Mouse (Mus musculus) heart, adult 18-20 months (tissue): ENCODE data around the gene Plxnb3. TPM values are rescaled to one million over a fixed set of nuclear protein-coding genes. Genes with fewer than 3 reads are reported as not detected.
A peak's percentile ranks its signal among the peaks of the same experiment; 100 is the strongest.

Experiments
- DNase-seq, 2 experiments: peaks; one replicate each; pipeline ENCODE4 v3.0.0; 2021 to 2022; ENCODE audit warnings: mixed read lengths in 1 of 2
- total RNA-seq, 2 experiments: library from RNA; stranded (reverse); gene quantifications; 2 replicates each; pipeline ENCODE4 v1.2.3; 2021

Gene Plxnb3
- total RNA-seq, 2 experiments from 2014 or later = 1.7 to 2.0 TPM

GRCm38 (mm10) chrX:73785666-73786065, 28.8 kb downstream of the Plxnb3 start:
- peak in 1 of 2 experiments; percentile 35 for DNase-seq

GRCm38 (mm10) chrX:73786364-73787224, 29.7 kb downstream of the Plxnb3 start, which contains the start of the genes Idh3g and Ssr4:
Idh3g (minus strand) TSS chrX:73786897.
Ssr4 (plus strand) TSS chrX:73787028.
- peak; percentile 96 to 97 for DNase-seq

- no peak for DNase-seq
Observed at GRCm38 (mm10) chrX:73787225-73787558, 30.3 kb downstream of the Plxnb3 start.

GRCm38 (mm10) chrX:73788501-73788900, 31.6 kb downstream of the Plxnb3 start:
- no peak for DNase-seq

- no peak for DNase-seq
Observed at GRCm38 (mm10) chrX:73793039-73793438, 36.1 kb downstream of the Plxnb3 start.

- no peak for DNase-seq
Observed at GRCm38 (mm10) chrX:73793505-73793904, 36.6 kb downstream of the Plxnb3 start.

- no peak for DNase-seq
Observed at GRCm38 (mm10) chrX:73797511-73797910, 40.6 kb downstream of the Plxnb3 start.

- peak; percentile 62 to 73 for DNase-seq
Observed at GRCm38 (mm10) chrX:73798502-73798901, 41.6 kb downstream of the Plxnb3 start.

GRCm38 (mm10) chrX:73805814-73806213, 48.9 kb downstream of the Plxnb3 start:
- no peak for DNase-seq

GRCm38 (mm10) chrX:73815072-73815471, 58.2 kb downstream of the Plxnb3 start:
- DNase-seq = no peak

- DNase-seq = no peak
Observed at GRCm38 (mm10) chrX:73816596-73817314, 59.9 kb downstream of the Plxnb3 start.

Other genes starting within 250 kb of the Plxnb3 start
- gene Dusp9, start 117.7 kb upstream of the Plxnb3 start, total RNA-seq = not detected
- 10 to 100 TPM in 1 of 2 experiments, 1 to 10 TPM in 1; 6.1 to 10.6 TPM for gene Pnck, start 97.0 kb upstream of the Plxnb3 start, total RNA-seq
- gene Slc6a8, start 83.9 kb upstream of the Plxnb3 start, total RNA-seq = 100 to 1,000 TPM; 156 to 169 TPM
- gene Bcap31, start 40.9 kb upstream of the Plxnb3 start, total RNA-seq = 10 to 100 TPM; 90.2 to 93.3 TPM
- gene Abcd1, start 40.5 kb upstream of the Plxnb3 start, total RNA-seq = 10 to 100 TPM; 29.2 to 29.6 TPM
- gene Srpk3, start 17.3 kb downstream of the Plxnb3 start, total RNA-seq = 10 to 100 TPM; 23.9 to 26.0 TPM
- 100 to 1,000 TPM; 642 to 677 TPM for gene Idh3g, start 29.8 kb downstream of the Plxnb3 start, total RNA-seq
- gene Ssr4, start 29.9 kb downstream of the Plxnb3 start, total RNA-seq = 10 to 100 TPM; 79.3 to 80.7 TPM
- gene Pdzd4, start 67.9 kb downstream of the Plxnb3 start, total RNA-seq = 1 to 10 TPM; 1.3 to 1.6 TPM
- gene Avpr2, start 135.0 kb downstream of the Plxnb3 start, total RNA-seq = not detected
- gene L1cam, start 139.0 kb downstream of the Plxnb3 start, total RNA-seq = 1 to 10 TPM; 3.7 to 4.1 TPM
- gene Arhgap4, start 164.8 kb downstream of the Plxnb3 start, total RNA-seq = 1 to 10 TPM in 1 of 2 experiments, under 1 TPM in 1; 0.72 to 3.8 TPM
- gene Naa10, start 164.9 kb downstream of the Plxnb3 start, total RNA-seq = 10 to 100 TPM; 56.6 to 58.6 TPM
- gene Renbp, start 173.8 kb downstream of the Plxnb3 start, total RNA-seq = 1 to 10 TPM; 5.5 to 7.3 TPM
- gene Hcfc1, start 209.3 kb downstream of the Plxnb3 start, total RNA-seq = 10 to 100 TPM; 31.7 to 38.4 TPM